Comparison of ENCODE assay signal across 10 mouse cellular contexts in the genomic region with DNA sequence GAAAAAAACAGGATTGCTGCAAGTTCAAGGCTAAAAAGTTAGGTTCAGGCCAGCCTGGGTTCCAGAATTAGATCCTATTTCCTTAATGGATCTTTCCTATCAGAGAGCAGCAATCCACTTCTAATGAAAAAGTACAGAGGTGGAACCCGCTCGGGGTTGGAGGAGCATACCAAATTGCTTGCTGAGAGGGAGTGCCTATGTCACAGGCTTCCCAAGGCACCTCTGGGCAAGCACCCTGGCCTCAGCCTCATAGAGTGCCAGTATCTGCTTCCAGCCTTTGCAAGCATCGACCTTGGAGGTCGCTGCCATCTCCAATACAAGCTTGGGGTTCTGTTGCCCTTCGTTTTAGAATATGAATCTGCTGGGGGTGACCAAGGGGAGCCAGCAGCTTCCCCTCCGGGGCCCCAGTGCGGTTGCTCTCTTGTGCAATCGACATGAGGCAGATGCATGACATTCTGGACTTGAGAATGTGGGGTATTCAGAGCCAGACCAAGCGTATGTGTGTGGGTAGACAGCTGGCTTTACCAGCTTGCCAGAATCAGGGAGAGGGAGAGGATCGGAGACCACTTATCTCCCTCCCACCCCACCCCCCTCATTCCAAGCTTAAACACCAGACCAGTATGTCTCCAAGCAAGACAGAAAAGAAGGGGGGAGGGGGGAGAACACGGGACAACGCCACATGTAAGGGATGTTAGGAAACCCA. TPM values are rescaled to one million over a fixed set of nuclear protein-coding genes. Genes with fewer than 3 reads are reported as not detected.
DNase-seq lines count a peak whose midpoint lies in the region; ATAC-seq and TF ChIP-seq lines count a peak whose summit lies in the region.
"Had no signal": no experiment of that assay in that cellular context is flagged by ENCODE, and none has a peak within 500 bp of the region (broad histone marks: within the 10 kb centered on the region; RNA-seq: fewer than 3 reads in every experiment).

No protein-coding gene starts in this region.

- no peaks in the 10 kb centered on the region for H3K36me3 ChIP-seq in lung, embryonic 14.5 days (ENCODE audit: insufficient read depth)
- H3K36me3 ChIP-seq in heart, embryonic 12.5 days = no peaks in the 10 kb centered on the region

- TF ChIP-seq CTCF in lung, embryonic 14.5 days (IDR thresholded peaks at IDR 0.05; ENCODE audit: low read depth) = no peak

- no peak overlapping the region for H3K9ac ChIP-seq in lung, embryonic 14.5 days
- no peak overlapping the region for H3K9ac ChIP-seq in heart, embryonic 12.5 days

- no peaks in the 10 kb centered on the region for H3K9me3 ChIP-seq in lung, embryonic 14.5 days (ENCODE audit: low read depth, low read length)
- no peaks in the 10 kb centered on the region for H3K9me3 ChIP-seq in heart, embryonic 12.5 days (replicated peaks)

- H3K27me3 ChIP-seq in lung, embryonic 14.5 days (ENCODE audit: insufficient read depth, low read length) = no peaks in the 10 kb centered on the region
- H3K27me3 ChIP-seq in heart, embryonic 12.5 days (replicated peaks) = no peaks in the 10 kb centered on the region

- 33% methylated on average over 12 of the region's 12 CpGs for WGBS in lung, embryonic 14.5 days
- WGBS in heart, embryonic 12.5 days = 36% methylated on average over 12 of the region's 12 CpGs

- ATAC-seq in lung, embryonic 14.5 days (ENCODE audit: insufficient read depth) = peak; percentile 93
- ATAC-seq in heart, embryonic 12.5 days (ENCODE audit: insufficient number of reproducible peaks, low FRiP score) = peak; percentile 33; the same call in 1 of the 2 replicates
- peak; percentile 87 for ATAC-seq in megakaryocyte, adult 5-6 weeks (ENCODE audit: poor library complexity, severe bottlenecking)

- peak overlapping the region; percentile 59 for H3K27ac ChIP-seq in lung, embryonic 14.5 days (ENCODE audit: low read depth)
- no peak overlapping the region for H3K27ac ChIP-seq in heart, embryonic 12.5 days (ENCODE audit: poor library complexity, severe bottlenecking)

- peak; percentile 76 for DNase-seq in lung, embryonic 14.5 days
- no peak for DNase-seq in lung, postnatal 36 days
- peak; percentile 19 for DNase-seq in c-Kit-positive CD71-negative TER-119-negative erythroid progenitor cells, embryonic 14.5 days (ENCODE audit: low read depth)
- no peak for DNase-seq in B cell, adult 2 months
- DNase-seq in kidney, postnatal 10 days = no peak
- no peak for DNase-seq in right cerebral cortex, adult 2 months (ENCODE audit: low spot score in 2 of 2)

- H3K4me3 ChIP-seq in lung, embryonic 14.5 days (ENCODE audit: low read depth, low read length) = no peak overlapping the region
- no peak overlapping the region for H3K4me3 ChIP-seq in heart, embryonic 12.5 days
- H3K4me3 ChIP-seq: erythroblast, embryonic 14.5 days had no signal

- H3K4me1 ChIP-seq in lung, embryonic 14.5 days (ENCODE audit: insufficient read depth) = peaks cover 9% of the 10 kb centered on the region; the same call in 1 of the 2 replicates
- peaks cover 8% of the 10 kb centered on the region; the same call in 1 of the 2 replicates for H3K4me1 ChIP-seq in heart, embryonic 12.5 days (replicated peaks)

- H3K4me2 ChIP-seq in lung, embryonic 14.5 days = peak overlapping the region; percentile 18; the same call in 1 of the 2 replicates
- peak overlapping the region; percentile 45 for H3K4me2 ChIP-seq in heart, embryonic 12.5 days

RNA-seq across cellular contexts. Expression of gene Dram1, which starts 58.0 kb away (rescaled TPM):
- 43.9 and 45.7 TPM in 2 replicates for polyA plus RNA-seq in lung, embryonic 14.5 days (2014; fragmentation: Nextera tagmentation; extraction: Ambion mirVana)
- polyA plus RNA-seq in heart, embryonic 12.5 days (2016; fragmentation: Nextera tagmentation; extraction: Ambion mirVana) = 0.91 and 1.2 TPM in 2 replicates
- 45.0 and 46.2 TPM in 2 replicates for total RNA-seq in megakaryocyte, adult 5-6 weeks (2015)
- total RNA-seq in megakaryocyte, adult 5-6 weeks (2017) = 35.5 and 36.0 TPM in 2 replicates
- total RNA-seq: MEL had no signal
- polyA plus RNA-seq: erythroblast, embryonic 14.5 days had no signal

RNA-seq across cellular contexts. Expression of gene Gnptab, which starts 58.1 kb away (rescaled TPM):
- polyA plus RNA-seq in lung, embryonic 14.5 days (2014; fragmentation: Nextera tagmentation; extraction: Ambion mirVana) = 19.7 and 19.8 TPM in 2 replicates
- polyA plus RNA-seq in heart, embryonic 12.5 days (2016; fragmentation: Nextera tagmentation; extraction: Ambion mirVana) = 11.2 and 12.8 TPM in 2 replicates
- total RNA-seq in megakaryocyte, adult 5-6 weeks (2015) = 55.8 and 57.4 TPM in 2 replicates
- 29.4 and 33.3 TPM in 2 replicates for total RNA-seq in megakaryocyte, adult 5-6 weeks (2017)

Comparison
In these comparisons a context has a peak if more than half of its experiments do, and no peak if none do; other contexts are left out.
1. DNase-seq: peak in lung, embryonic 14.5 days (single experiment) and c-Kit-positive CD71-negative TER-119-negative erythroid progenitor cells, embryonic 14.5 days (single experiment); none in lung, postnatal 36 days (single experiment), B cell, adult 2 months (0 of 2), kidney, postnatal 10 days (single experiment) and right cerebral cortex, adult 2 months (0 of 2).
2. ATAC-seq: peak in every context shown above with its lines; median percentile 93 in lung, embryonic 14.5 days; 87 in megakaryocyte, adult 5-6 weeks; 33 in heart, embryonic 12.5 days.
3. RNA of gene Dram1, which starts 58.0 kb away (polyA plus RNA-seq): 43.9 to 45.7 TPM in lung, embryonic 14.5 days; 0.91 to 1.2 TPM in heart, embryonic 12.5 days; every median in the first group is over 10 times any median in the second.